Mouse (Mus musculus): Measurements from ENCODE around the gene Klhl3. TPM values are rescaled to one million over a fixed set of nuclear protein-coding genes. Genes with fewer than 3 reads are reported as not detected.

Klhl3 gene
- polyA plus RNA-seq, 1 experiment, result 2.0 TPM

GRCm38 (mm10) chr13:58040112-58040511 lies 73.3 kb downstream of the Klhl3 start:
- WGBS, result 48% methylated on average over 10 of the region's 10 CpGs
- Histone ChIP-seq H3K27me3 (ENCODE audit: control insufficient read depth, insufficient read depth, low read length) (no peaks in the 10 kb centered on the region), H3K27ac (ENCODE audit: control insufficient read depth, insufficient read depth, low read length) (no peak overlapping the region), H3K36me3 (ENCODE audit: control insufficient read depth, insufficient read depth, low read length) (no peaks in the 10 kb centered on the region), H3K4me3 (ENCODE audit: control insufficient read depth, insufficient read depth, low read length) (no peak overlapping the region), H3K4me1 (replicated peaks; ENCODE audit: control insufficient read depth, insufficient read depth, low read length) (no peaks in the 10 kb centered on the region)
- DNase-seq, result no peak
- TF ChIP-seq CTCF (IDR thresholded peaks at IDR 0.05; ENCODE audit: borderline replicate concordance, control insufficient read depth, extremely low read depth, insufficient read depth, low read length, poor library complexity) (no peak), POLR2A (IDR thresholded peaks at IDR 0.05; ENCODE audit: control insufficient read depth, extremely low read depth, insufficient read depth, low read length, poor library complexity) (no peak)

- no peak for DNase-seq
- H3K27ac ChIP-seq (ENCODE audit: control insufficient read depth, insufficient read depth, low read length), result no peak overlapping the region
- H3K4me3 ChIP-seq (ENCODE audit: control insufficient read depth, insufficient read depth, low read length), result no peak overlapping the region
- no peaks in the 10 kb centered on the region for H3K4me1 ChIP-seq (replicated peaks; ENCODE audit: control insufficient read depth, insufficient read depth, low read length)
- no peaks in the 10 kb centered on the region for H3K36me3 ChIP-seq (ENCODE audit: control insufficient read depth, insufficient read depth, low read length)
- H3K27me3 ChIP-seq (ENCODE audit: control insufficient read depth, insufficient read depth, low read length), result no peaks in the 10 kb centered on the region
- WGBS, result 35% methylated on average over 8 of the region's 8 CpGs
- TF ChIP-seq POLR2A (IDR thresholded peaks at IDR 0.05; ENCODE audit: control insufficient read depth, extremely low read depth, insufficient read depth, low read length, poor library complexity), result no peak
- no peak for TF ChIP-seq CTCF (IDR thresholded peaks at IDR 0.05; ENCODE audit: borderline replicate concordance, control insufficient read depth, extremely low read depth, insufficient read depth, low read length, poor library complexity)
Observed at GRCm38 (mm10) chr13:58037506-58037905, 75.9 kb downstream of the Klhl3 start.

- Histone ChIP-seq H3K27ac (ENCODE audit: control insufficient read depth, insufficient read depth, low read length) (no peak overlapping the region), H3K4me3 (ENCODE audit: control insufficient read depth, insufficient read depth, low read length) (no peak overlapping the region), H3K4me1 (replicated peaks; ENCODE audit: control insufficient read depth, insufficient read depth, low read length) (no peaks in the 10 kb centered on the region), H3K36me3 (ENCODE audit: control insufficient read depth, insufficient read depth, low read length) (no peaks in the 10 kb centered on the region), H3K27me3 (ENCODE audit: control insufficient read depth, insufficient read depth, low read length) (no peaks in the 10 kb centered on the region)
- WGBS, result 68% methylated on average over 10 of the region's 10 CpGs
- no peak for TF ChIP-seq POLR2A (IDR thresholded peaks at IDR 0.05; ENCODE audit: control insufficient read depth, extremely low read depth, insufficient read depth, low read length, poor library complexity)
- TF ChIP-seq CTCF (IDR thresholded peaks at IDR 0.05; ENCODE audit: borderline replicate concordance, control insufficient read depth, extremely low read depth, insufficient read depth, low read length, poor library complexity), result no peak
- no peak for DNase-seq
Observed at GRCm38 (mm10) chr13:58035470-58036156, 77.8 kb downstream of the Klhl3 start.

GRCm38 (mm10) chr13:58034985-58035384 lies 78.4 kb downstream of the Klhl3 start:
- no peaks in the 10 kb centered on the region for H3K4me1 ChIP-seq (replicated peaks; ENCODE audit: control insufficient read depth, insufficient read depth, low read length)
- TF ChIP-seq CTCF (IDR thresholded peaks at IDR 0.05; ENCODE audit: borderline replicate concordance, control insufficient read depth, extremely low read depth, insufficient read depth, low read length, poor library complexity) (no peak), POLR2A (IDR thresholded peaks at IDR 0.05; ENCODE audit: control insufficient read depth, extremely low read depth, insufficient read depth, low read length, poor library complexity) (no peak)
- DNase-seq, result no peak
- no peak overlapping the region for H3K4me3 ChIP-seq (ENCODE audit: control insufficient read depth, insufficient read depth, low read length)
- H3K36me3 ChIP-seq (ENCODE audit: control insufficient read depth, insufficient read depth, low read length), result no peaks in the 10 kb centered on the region
- WGBS, result 96% methylated on average over 3 of the region's 3 CpGs
- no peak overlapping the region for H3K27ac ChIP-seq (ENCODE audit: control insufficient read depth, insufficient read depth, low read length)
- H3K27me3 ChIP-seq (ENCODE audit: control insufficient read depth, insufficient read depth, low read length), result no peaks in the 10 kb centered on the region

GRCm38 (mm10) chr13:58034507-58034906 lies 78.9 kb downstream of the Klhl3 start:
- H3K4me1 ChIP-seq (replicated peaks; ENCODE audit: control insufficient read depth, insufficient read depth, low read length), result no peaks in the 10 kb centered on the region
- H3K27me3 ChIP-seq (ENCODE audit: control insufficient read depth, insufficient read depth, low read length), result no peaks in the 10 kb centered on the region
- H3K27ac ChIP-seq (ENCODE audit: control insufficient read depth, insufficient read depth, low read length), result no peak overlapping the region
- no peak for DNase-seq
- TF ChIP-seq POLR2A (IDR thresholded peaks at IDR 0.05; ENCODE audit: control insufficient read depth, extremely low read depth, insufficient read depth, low read length, poor library complexity) (no peak), CTCF (IDR thresholded peaks at IDR 0.05; ENCODE audit: borderline replicate concordance, control insufficient read depth, extremely low read depth, insufficient read depth, low read length, poor library complexity) (no peak)
- H3K36me3 ChIP-seq (ENCODE audit: control insufficient read depth, insufficient read depth, low read length), result no peaks in the 10 kb centered on the region
- 86% methylated on average over 6 of the region's 6 CpGs for WGBS
- no peak overlapping the region for H3K4me3 ChIP-seq (ENCODE audit: control insufficient read depth, insufficient read depth, low read length)

- WGBS, result 67% methylated on average over 6 of the region's 6 CpGs
Observed at GRCm38 (mm10) chr13:58031755-58032154, 81.6 kb downstream of the Klhl3 start.

More at GRCm38 (mm10) chr13:58031755-58032154, 81.6 kb downstream of the Klhl3 start:
- H3K36me3 ChIP-seq (ENCODE audit: control insufficient read depth, insufficient read depth, low read length), result no peaks in the 10 kb centered on the region
- no peaks in the 10 kb centered on the region for H3K4me1 ChIP-seq (replicated peaks; ENCODE audit: control insufficient read depth, insufficient read depth, low read length)
- peak; percentile 70 for DNase-seq
- H3K27me3 ChIP-seq (ENCODE audit: control insufficient read depth, insufficient read depth, low read length), result no peaks in the 10 kb centered on the region
- H3K4me3 ChIP-seq (ENCODE audit: control insufficient read depth, insufficient read depth, low read length), result no peak overlapping the region
- TF ChIP-seq CTCF (IDR thresholded peaks at IDR 0.05; ENCODE audit: borderline replicate concordance, control insufficient read depth, extremely low read depth, insufficient read depth, low read length, poor library complexity) (peak; percentile 95), POLR2A (IDR thresholded peaks at IDR 0.05; ENCODE audit: control insufficient read depth, extremely low read depth, insufficient read depth, low read length, poor library complexity) (no peak)
- H3K27ac ChIP-seq (ENCODE audit: control insufficient read depth, insufficient read depth, low read length), result no peak overlapping the region
